Mouse (Mus musculus) thymus, adult 2 months (tissue): Measurements from ENCODE around the gene Cmtm5. TPM values are rescaled to one million over a fixed set of nuclear protein-coding genes. Genes with fewer than 3 reads are reported as not detected.

Experiments used
- DNase-seq: peaks from one replicate; pipeline ENCODE4 v3.0.0; 2021
- H3K27ac ChIP-seq: fragments of 200-500 bp; 2 replicates; pipeline ENCODE4 v1.5.1; 2012; ENCODE audit warnings: low read length, control low read depth; ENCODE audit not compliant: control insufficient read depth, insufficient read depth
- H3K27me3 ChIP-seq: fragments of 200-500 bp; 2 replicates; pipeline ENCODE4 v1.6.1; 2012; ENCODE audit warnings: mild to moderate bottlenecking, low read length, moderate library complexity, mixed read lengths; ENCODE audit not compliant: control insufficient read depth, insufficient read depth
- H3K36me3 ChIP-seq: fragments of 200-500 bp; 2 replicates; pipeline ENCODE4 v1.6.1; 2012; ENCODE audit warnings: mild to moderate bottlenecking, low read length, moderate library complexity; ENCODE audit not compliant: control insufficient read depth, insufficient read depth
- H3K4me1 ChIP-seq: fragments of 200-500 bp; replicated peaks from 2 replicates; pipeline ENCODE4 v1.6.1; 2012; ENCODE audit warnings: low read length; ENCODE audit not compliant: control insufficient read depth, insufficient read depth
- H3K4me3 ChIP-seq: fragments of 200-500 bp; 2 replicates; pipeline ENCODE4 v1.5.1; 2012; ENCODE audit warnings: mild to moderate bottlenecking, low read length, control low read depth, moderate library complexity; ENCODE audit not compliant: control insufficient read depth, insufficient read depth
- CTCF ChIP-seq: fragments of 200-500 bp; IDR thresholded peaks from 2 replicates; pipeline ENCODE4 v1.5.1; 2012; ENCODE audit warnings: mild to moderate bottlenecking, control low read depth, low read length, moderate library complexity, borderline replicate concordance; ENCODE audit not compliant: control insufficient read depth, poor library complexity, insufficient read depth; ENCODE audit errors: extremely low read depth
- POLR2A ChIP-seq: fragments of 200-500 bp; IDR thresholded peaks from 2 replicates; pipeline ENCODE4 v1.6.1; 2012; ENCODE audit warnings: mild to moderate bottlenecking, low read length, control low read depth, moderate library complexity; ENCODE audit not compliant: control insufficient read depth, poor library complexity, insufficient read depth; ENCODE audit errors: extremely low read depth
- whole genome bisulfite sequencing: fragments of 180-500 bp; shearing (Covaris S2); methylation state at CpG from one replicate; pipeline ENCODE4 v1.1.7; 2018; 5-methylcytosine and 5-hydroxymethylcytosine counted together
- polyA plus RNA-seq: library from polyadenylated mRNA; depleted of rRNA; stranded (reverse); fragments of >200 nt; gene quantifications from 2 replicates; pipeline ENCODE4 v1.2.3, GENCODE M21; 2012; rRNA removed

The Cmtm5 gene
- polyA plus RNA-seq = 0.67 and 0.92 TPM in 2 replicates

GRCm38 (mm10) chr14:54935904-54936830, at the start of gene Cmtm5:
TSS of gene Cmtm5 (plus strand) at chr14:54936261.
- no peak for DNase-seq
- Histone ChIP-seq H3K27me3 (no peaks in the 10 kb centered on the region), H3K4me1 (peaks cover 3% of the 10 kb centered on the region; the same call in 1 of the 2 replicates), H3K4me3 (no peak within 1 kb of the TSS), H3K27ac (no peak within 1 kb of the TSS), H3K36me3 (no peaks in the 10 kb centered on the region)
- WGBS = 49% methylated on average over 8 of the region's 8 CpGs
- TF ChIP-seq CTCF (no peak), POLR2A (no peak)

- H3K36me3 ChIP-seq = peaks cover 17% of the 10 kb centered on the region
- H3K27ac ChIP-seq = no peak within 1 kb of the TSS
- 95% methylated on average over 3 of the region's 3 CpGs for WGBS
- no peak for TF ChIP-seq CTCF
- TF ChIP-seq POLR2A = no peak
- no peak within 1 kb of the TSS for H3K4me3 ChIP-seq
- DNase-seq = no peak
- H3K4me1 ChIP-seq = peaks cover 2% of the 10 kb centered on the region; the same call in 1 of the 2 replicates
- no peaks in the 10 kb centered on the region for H3K27me3 ChIP-seq
Measured at GRCm38 (mm10) chr14:54892200-54892599, 43.9 kb upstream of the Cmtm5 start, which contains the start of gene Pabpn1. TSS of gene Pabpn1 (plus strand) at chr14:54892500.

GRCm38 (mm10) chr14:54893651-54894181, 42.3 kb upstream of the Cmtm5 start:
- TF ChIP-seq POLR2A = peak; percentile 67; the same call in 1 of the 2 replicates
- 0 out of 2 replicates have a peak, but pooled peaks have one; percentile 21 for TF ChIP-seq CTCF
- H3K4me3 ChIP-seq = peak overlapping the region; percentile 51
- H3K4me1 ChIP-seq = peaks cover 2% of the 10 kb centered on the region; the same call in 1 of the 2 replicates
- H3K36me3 ChIP-seq = peaks cover 24% of the 10 kb centered on the region
- peak; percentile 98 for DNase-seq
- no peaks in the 10 kb centered on the region for H3K27me3 ChIP-seq
- under 1% methylated on average over 38 of the region's 38 CpGs for WGBS
- H3K27ac ChIP-seq = peak overlapping the region; percentile 44; the same call in 1 of the 2 replicates

GRCm38 (mm10) chr14:54894296-54895151, 41.5 kb upstream of the Cmtm5 start:
- Histone ChIP-seq H3K4me1 (peaks cover 2% of the 10 kb centered on the region; the same call in 1 of the 2 replicates), H3K27ac (peak overlapping the region; percentile 13; the same call in 1 of the 2 replicates), H3K36me3 (peaks cover 24% of the 10 kb centered on the region), H3K4me3 (peak overlapping the region; percentile 86), H3K27me3 (no peaks in the 10 kb centered on the region)
- TF ChIP-seq CTCF = no peak
- no peak for TF ChIP-seq POLR2A
- under 1% methylated on average over 54 of the region's 54 CpGs for WGBS
- peak; percentile 9 for DNase-seq

GRCm38 (mm10) chr14:54897445-54897844, 38.6 kb upstream of the Cmtm5 start:
- no peak for TF ChIP-seq POLR2A
- no peak for TF ChIP-seq CTCF
- no peak overlapping the region for H3K27ac ChIP-seq

More at GRCm38 (mm10) chr14:54897445-54897844, 38.6 kb upstream of the Cmtm5 start:
- Histone ChIP-seq H3K36me3 (peaks cover 24% of the 10 kb centered on the region), H3K27me3 (no peaks in the 10 kb centered on the region), H3K4me3 (no peak overlapping the region), H3K4me1 (peaks cover 2% of the 10 kb centered on the region; the same call in 1 of the 2 replicates)
- WGBS = 96% methylated on average over 2 of the region's 2 CpGs
- DNase-seq = no peak
